Mouse (Mus musculus) left cerebral cortex, postnatal 36 days (tissue): Measurements from ENCODE around the gene Acox1. TPM values are rescaled to one million over a fixed set of nuclear protein-coding genes. Genes with fewer than 3 reads are reported as not detected.

Source experiments
- DNase-seq, 2 experiments: peaks; one replicate each; pipeline ENCODE4 v3.0.0; 2021 to 2022; ENCODE audit warnings: low spot score in 2 of 2, mixed read lengths in 1 of 2
- intact Hi-C: fragments of 180-260 bp; cut with DNase I; formaldehyde crosslinking; loops from one replicate; pipeline ENCODE4 v1.15.1; 2025
- total RNA-seq, 2 experiments: library from RNA; stranded (reverse); gene quantifications; 2 replicates each; pipeline ENCODE4 v1.2.3; 2021

The Acox1 gene
- total RNA-seq, 2 experiments from 2014 or later, result 115 to 118 TPM

- intact Hi-C loops, result no loop called here
- DNase-seq, result no peak
These were observed 22.8 kb downstream of the Acox1 start for GRCm38 (mm10) chr11:116176010-116176409.

- DNase-seq, result no peak
These were observed 23.9 kb downstream of the Acox1 start for GRCm38 (mm10) chr11:116174775-116175448.

GRCm38 (mm10) chr11:116171959-116172358 is 26.9 kb downstream of the Acox1 start:
- intact Hi-C loops, result no loop called here
- no peak for DNase-seq

More at GRCm38 (mm10) chr11:116174775-116175448, 23.9 kb downstream of the Acox1 start:
- intact Hi-C loops, result no loop called here

- intact Hi-C loops, result no loop called here
These were observed 28.6 kb downstream of the Acox1 start for GRCm38 (mm10) chr11:116170003-116170800.

GRCm38 (mm10) chr11:116169214-116169613 is 29.6 kb downstream of the Acox1 start:
- intact Hi-C loops, result no loop called here

More at GRCm38 (mm10) chr11:116170003-116170800, 28.6 kb downstream of the Acox1 start:
- no peak for DNase-seq

DNA sequence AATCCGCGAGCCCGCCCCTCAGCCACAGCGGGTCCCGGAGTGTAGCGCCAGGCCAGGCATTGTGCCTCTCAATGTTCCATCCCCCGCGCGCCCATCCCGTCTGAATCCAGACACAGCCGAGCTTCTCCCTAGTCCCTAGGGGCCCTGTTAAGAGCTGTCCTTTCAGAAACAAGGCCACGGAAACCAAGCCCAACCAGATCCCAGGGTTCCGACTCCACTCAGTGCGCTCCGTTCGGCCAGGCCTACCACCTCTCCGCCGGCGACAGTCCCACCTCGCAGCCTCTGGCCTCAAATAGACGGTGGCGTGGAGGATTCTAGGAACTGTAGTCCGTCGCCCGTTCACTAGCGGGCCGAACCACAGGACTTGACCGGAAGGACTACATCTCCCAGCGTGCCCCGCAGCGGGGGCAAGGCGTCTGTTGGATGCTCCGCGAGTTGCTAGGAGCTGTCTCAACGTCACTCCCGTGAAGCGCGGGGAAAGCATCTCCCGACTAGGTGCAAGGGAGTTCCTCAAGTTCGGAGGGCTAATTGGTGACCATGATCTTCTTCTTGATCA is 30.9 kb downstream of the Acox1 start, which contains the start of gene Fbf1:
Fbf1 (minus strand) TSS at position 283 of the 556 bp plus-strand sequence.
- intact Hi-C loops, result loop anchor here (1.0 kb wide), 1 partner anchor 29 kb away; no protein-coding TSS in a partner anchor
- DNase-seq, result peak; percentile 96 to 97

More at GRCm38 (mm10) chr11:116169214-116169613, 29.6 kb downstream of the Acox1 start:
- DNase-seq, result no peak

GRCm38 (mm10) chr11:116167232-116167631 is 31.6 kb downstream of the Acox1 start:
- DNase-seq, result no peak
- intact Hi-C loops, result no loop called here

DNA sequence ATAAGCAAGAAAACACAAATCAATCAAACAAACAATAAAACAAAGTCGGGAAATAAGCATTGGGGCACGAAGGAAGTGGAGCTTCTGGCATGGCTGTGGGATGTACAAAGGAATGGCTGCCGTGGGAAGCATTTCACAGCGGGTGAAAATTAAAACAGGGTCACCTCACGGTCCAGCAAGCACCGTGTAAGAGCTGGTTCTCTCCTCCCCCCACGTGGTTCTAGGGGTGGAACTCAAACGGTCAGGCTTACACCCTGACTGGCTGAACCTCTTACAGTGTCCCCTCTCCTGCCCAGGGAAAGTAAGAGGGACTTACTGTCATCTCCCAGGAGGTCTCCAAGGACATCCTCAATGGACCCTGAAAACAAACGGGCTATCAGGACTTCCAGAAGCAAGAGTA is 35.8 kb downstream of the Acox1 start:
- no peak for DNase-seq
- intact Hi-C loops, result no loop called here

DNA sequence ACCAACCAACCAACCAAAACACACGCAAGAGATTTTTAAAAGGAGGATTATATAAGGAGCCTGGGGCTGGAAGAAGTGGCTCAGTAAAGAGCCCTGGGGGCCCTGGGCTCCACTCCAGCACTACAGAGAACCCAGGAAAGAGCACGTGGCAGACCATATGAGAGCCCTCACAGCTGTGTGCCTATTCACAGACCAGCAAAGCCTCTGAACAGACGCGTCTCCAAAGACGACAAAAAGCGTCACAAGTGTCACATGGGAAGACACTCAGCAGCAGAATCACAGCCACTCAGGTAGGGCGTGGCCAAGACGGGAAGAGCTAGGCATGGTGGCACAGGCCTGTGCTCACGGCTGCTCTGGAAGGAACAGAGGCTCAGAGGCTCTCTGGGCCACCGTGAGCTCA is 36.7 kb downstream of the Acox1 start:
- DNase-seq, result peak; percentile 52 to 56
- intact Hi-C loops, result no loop called here

- no peak for DNase-seq
- intact Hi-C loops, result no loop called here
These were observed 37.5 kb downstream of the Acox1 start for GRCm38 (mm10) chr11:116161312-116161711.

DNA sequence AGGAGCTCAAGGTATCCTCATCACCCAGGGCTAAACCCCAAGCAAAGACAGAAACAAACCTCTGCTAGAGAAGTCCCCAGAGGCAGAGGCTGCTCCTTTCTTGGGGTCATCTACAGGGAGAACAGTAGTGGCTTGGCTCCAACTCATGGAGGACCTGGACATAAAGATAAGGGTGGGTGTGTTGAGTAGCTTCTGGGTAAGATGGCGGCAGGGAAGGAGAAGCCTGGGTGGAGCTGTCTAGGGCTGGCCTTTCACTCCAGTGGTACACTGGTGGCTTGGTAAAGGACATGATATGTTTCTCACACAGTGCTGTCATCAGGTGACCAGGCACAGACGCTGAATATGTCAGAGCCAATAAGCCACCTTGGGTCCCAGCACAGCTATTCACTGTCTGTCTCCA is 47.9 kb downstream of the Acox1 start:
- no peak for DNase-seq
- intact Hi-C loops, result no loop called here

DNA sequence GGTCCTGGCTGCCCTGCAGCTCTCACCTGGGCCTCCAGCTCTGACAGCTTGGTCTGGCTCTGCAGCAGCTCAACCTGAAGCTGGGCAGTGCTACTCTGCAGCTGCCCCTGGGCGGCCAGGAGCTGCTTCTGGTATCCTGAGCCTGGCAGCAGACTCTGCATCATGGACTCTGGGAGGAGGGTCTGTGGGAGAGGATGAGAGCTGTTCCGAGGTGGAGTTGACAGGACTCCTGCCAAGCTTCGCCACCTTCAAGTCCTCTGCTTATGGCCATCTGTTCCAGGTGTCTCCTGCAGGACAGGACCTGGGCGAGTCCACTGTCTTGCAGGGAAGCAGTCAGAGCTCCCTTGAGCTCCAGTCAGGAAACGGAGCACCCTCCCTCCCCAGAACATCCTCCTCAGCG is 49.5 kb downstream of the Acox1 start:
- intact Hi-C loops, result loop anchor here (5.0 kb wide), 1 partner anchor 48 kb away; the partner anchor contains the start of genes Acox1 and Ten1
- no peak for DNase-seq

GRCm38 (mm10) chr11:116148761-116149221 is 50.1 kb downstream of the Acox1 start:
- DNase-seq, result peak; percentile 67
- intact Hi-C loops, result loop anchor here (5.0 kb wide), 1 partner anchor 49 kb away; the partner anchor contains the start of genes Acox1 and Ten1

- intact Hi-C loops, result loop anchor here (5.0 kb wide), 1 partner anchor 51 kb away; the partner anchor contains the start of genes Acox1 and Ten1
These were observed 52.4 kb downstream of the Acox1 start for GRCm38 (mm10) chr11:116146294-116146985.

GRCm38 (mm10) chr11:116145481-116146293 is 53.2 kb downstream of the Acox1 start:
- intact Hi-C loops, result loop anchor here (5.0 kb wide), 1 partner anchor 52 kb away; the partner anchor contains the start of genes Acox1 and Ten1
- DNase-seq, result no peak

More at GRCm38 (mm10) chr11:116146294-116146985, 52.4 kb downstream of the Acox1 start:
- peak; percentile 80 to 83 for DNase-seq

DNA sequence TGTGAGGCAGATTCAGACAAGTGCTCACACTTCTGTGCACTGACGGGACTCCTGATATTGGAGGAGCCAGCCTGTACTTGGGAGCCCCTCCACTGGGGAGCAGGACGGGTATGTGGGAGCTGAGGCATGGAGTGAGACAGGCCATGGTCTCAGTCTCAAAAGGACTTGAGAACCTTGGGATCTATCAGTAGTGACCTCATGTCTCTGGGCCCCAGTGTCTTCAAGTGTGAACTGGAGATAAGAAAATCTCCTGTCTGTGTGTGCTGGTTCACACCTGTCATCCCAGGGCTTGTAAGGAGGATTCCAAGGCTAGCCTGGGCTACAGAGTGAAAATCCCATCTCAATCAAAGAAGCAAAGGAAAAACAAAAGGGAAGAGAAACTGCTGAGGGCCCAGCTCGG is 55.4 kb downstream of the Acox1 start:
- intact Hi-C loops, result no loop called here

GRCm38 (mm10) chr11:116142211-116142991 is 56.4 kb downstream of the Acox1 start:
- intact Hi-C loops, result no loop called here
- DNase-seq, result no peak

More for the DNA sequence above, 55.4 kb downstream of the Acox1 start:
- no peak for DNase-seq
